Mouse (Mus musculus) left cerebral cortex, adult 6 months (tissue): Measurements from ENCODE around the gene Klhdc10. TPM values are rescaled to one million over a fixed set of nuclear protein-coding genes. Genes with fewer than 3 reads are reported as not detected.

Experiments
- long read RNA-seq, 2 experiments: library from polyadenylated mRNA; unstranded; transcript quantifications; one replicate each; pipeline ENCODE4 v2.0.0; 2019 to 2020
- polyA plus RNA-seq: library from polyadenylated mRNA; unstranded; fragments of <200 nt; fragmentation: Nextera tagmentation; gene quantifications from 2 replicates; pipeline ENCODE4 v1.2.3, GENCODE M21; 2021

Gene Klhdc10
- 4.3 and 5.1 TPM in 2 replicates for polyA plus RNA-seq
- long read RNA-seq, experiment 1, partial matches to known transcripts: 2 of 36 reads
- long read RNA-seq, experiment 1, other reads (novel, unspliced or antisense): 33 of 36 reads
- long read RNA-seq, experiment 2, partial matches to known transcripts: 2 of 18 reads
- long read RNA-seq, experiment 2, other reads (novel, unspliced or antisense): 16 of 18 reads

DNA sequence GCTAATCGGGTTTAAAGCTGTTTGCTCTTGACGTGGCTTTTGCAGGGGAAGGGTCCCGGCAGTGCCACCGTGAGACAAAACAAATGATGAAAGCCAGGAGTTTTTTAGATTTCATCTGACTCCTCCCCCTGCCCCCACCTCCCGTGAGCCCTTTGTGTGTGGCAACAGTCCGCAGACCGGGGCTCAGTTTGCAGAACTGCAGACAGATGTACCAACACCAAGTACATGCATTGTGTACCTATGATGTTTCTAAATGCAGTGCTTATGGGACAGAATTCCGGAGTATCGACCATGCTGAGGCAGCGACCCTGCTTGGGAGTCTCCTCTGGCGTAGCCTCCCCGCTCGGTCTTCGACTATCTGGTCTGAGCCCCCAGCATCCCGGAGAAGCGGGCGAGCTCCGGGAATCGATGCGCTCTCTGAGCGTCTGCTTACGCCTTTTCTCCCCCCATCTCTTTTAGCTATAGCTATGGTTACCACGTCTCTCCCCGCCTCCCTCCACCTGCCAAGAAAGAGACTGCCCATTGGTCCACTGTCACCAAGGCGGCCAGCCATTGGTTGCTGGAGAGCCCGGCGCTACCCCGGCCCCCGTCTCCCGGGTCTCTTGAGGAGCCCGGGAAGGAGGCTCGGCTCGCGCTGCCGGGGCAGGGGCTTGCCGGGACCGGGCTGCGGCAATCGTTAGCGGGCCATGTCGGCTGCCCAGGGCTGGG, at the start of gene Klhdc10:
Gene Klhdc10 (plus strand): TSS at position 561 of the 708 bp plus-strand sequence.

DNA sequence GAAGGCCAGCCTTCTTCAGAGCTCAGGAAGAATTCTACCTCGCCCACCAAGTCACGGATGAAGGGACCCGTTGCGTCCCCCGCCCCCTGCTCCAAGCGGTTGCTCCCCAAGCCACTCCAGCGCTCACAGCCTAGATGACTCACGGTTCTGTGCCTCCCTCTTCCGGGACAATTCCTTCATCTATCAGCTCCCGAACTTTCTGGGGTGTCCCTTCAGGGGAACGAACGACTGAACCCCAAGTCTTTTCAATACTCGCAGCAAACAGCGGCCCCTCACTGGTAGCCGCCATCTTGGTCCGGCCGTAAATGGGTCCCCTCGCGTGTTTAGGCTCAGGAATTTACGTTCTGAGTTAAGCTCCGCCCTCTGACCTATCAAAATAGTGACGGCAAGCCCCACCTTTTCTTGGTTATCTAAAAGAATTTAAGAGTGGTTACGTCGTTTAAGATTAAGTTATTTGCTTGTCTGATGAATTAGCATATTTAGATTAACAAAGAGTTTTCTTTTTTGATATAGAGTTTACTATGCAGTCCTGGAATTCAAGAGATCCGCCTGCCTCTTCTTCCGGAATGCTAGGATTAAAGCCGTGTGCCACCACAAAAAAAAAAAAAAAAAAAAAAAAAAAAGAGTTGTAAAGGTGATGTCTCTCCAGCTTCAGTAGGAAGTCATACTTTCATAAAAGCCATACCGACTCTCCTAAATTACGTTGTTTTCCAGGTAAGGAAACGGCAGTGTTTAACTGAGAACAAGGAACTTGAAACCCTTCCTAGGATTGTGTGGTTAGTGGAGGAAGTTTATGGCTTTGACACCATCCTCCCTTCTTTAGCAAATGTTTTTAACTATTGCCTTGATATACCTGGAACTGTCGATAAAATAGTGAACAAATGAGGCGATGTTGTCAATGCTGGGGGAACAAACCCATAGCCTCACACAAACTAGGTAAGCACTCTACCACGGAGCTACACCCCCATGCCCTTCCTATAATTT, 10.7 kb upstream of the Klhdc10 start, which contains the start of gene Zc3hc1:
Gene Zc3hc1 (minus strand): TSS at position 315 of the 984 bp plus-strand sequence.

Other genes with a start within 250 kb of the Klhdc10 start
- gene Ube2h, start 97.3 kb upstream of the Klhdc10 start, polyA plus RNA-seq: 34.7 and 42.7 TPM in 2 replicates
- 28.7 and 40.5 TPM in 2 replicates for gene Zc3hc1, start 10.8 kb upstream of the Klhdc10 start, polyA plus RNA-seq
- 28.7 and 41.4 TPM in 2 replicates for gene Tmem209, start 107.9 kb downstream of the Klhdc10 start, polyA plus RNA-seq
- gene Ssmem1, start 108.0 kb downstream of the Klhdc10 start, polyA plus RNA-seq: 0.16 and 0.25 TPM in 2 replicates
- gene Cpa2, start 139.7 kb downstream of the Klhdc10 start, polyA plus RNA-seq: 3.5 and 4.9 TPM in 2 replicates
- gene Cpa4, start 166.5 kb downstream of the Klhdc10 start, polyA plus RNA-seq: 0.18 and 0.32 TPM in 2 replicates
- gene Cpa5, start 209.1 kb downstream of the Klhdc10 start, polyA plus RNA-seq: 0.11 TPM in 1 of 2 replicates, not detected in the other
- gene Cpa1, start 237.3 kb downstream of the Klhdc10 start, polyA plus RNA-seq: not detected in 2 replicates